26 mouse cellular contexts compared by ENCODE assay signal in the genomic region with DNA sequence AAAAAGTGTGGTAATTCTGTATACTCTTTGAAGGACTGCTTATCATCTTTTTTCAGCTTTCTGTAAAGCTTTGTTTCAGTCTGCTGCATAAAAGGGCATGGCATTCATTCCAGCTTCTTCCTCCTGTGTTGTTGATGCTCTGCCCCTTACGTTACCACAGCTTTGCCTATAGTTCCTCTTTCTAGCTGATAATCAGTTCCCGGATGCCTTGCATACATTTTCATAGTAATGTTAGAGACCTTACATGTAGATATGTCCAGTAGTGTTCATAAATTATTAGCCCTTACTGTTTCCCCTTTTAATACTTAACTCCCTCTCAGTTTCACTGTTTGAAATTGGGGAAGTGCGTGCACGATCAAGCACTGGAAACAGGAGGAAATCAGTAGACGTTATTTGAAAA.
DNase-seq lines count a peak whose midpoint lies in the region; ATAC-seq and TF ChIP-seq lines count a peak whose summit lies in the region.
"Had no signal": no experiment of that assay in that cellular context is flagged by ENCODE, and none has a peak within 500 bp of the region (broad histone marks: within the 10 kb centered on the region; RNA-seq: fewer than 3 reads in every experiment).

No protein-coding gene starts in this region.

- H3K4me2 ChIP-seq in intestine, postnatal 0 days (replicated peaks; ENCODE audit: low read depth) = no peak overlapping the region
- H3K4me2 ChIP-seq: forebrain, embryonic 15.5 days; heart, embryonic 13.5 days; hindbrain, embryonic 14.5 days; liver, embryonic 13.5 days; midbrain, embryonic 12.5 days; stomach, embryonic 15.5 days had no signal

- H3K27me3 ChIP-seq in megakaryocyte, embryonic 14.5 days (replicated peaks) = no peaks in the 10 kb centered on the region
- H3K27me3 ChIP-seq in splenic B cell, adult 2 months (ENCODE audit: control insufficient read depth, insufficient read depth, low read length, poor library complexity, severe bottlenecking) = no peaks in the 10 kb centered on the region
- H3K27me3 ChIP-seq in thymus, adult 2 months (ENCODE audit: control insufficient read depth, insufficient read depth, low read length) = no peaks in the 10 kb centered on the region
- no peaks in the 10 kb centered on the region for H3K27me3 ChIP-seq in intestine, postnatal 0 days (replicated peaks; ENCODE audit: control insufficient read depth, insufficient read depth, low read length)
- H3K27me3 ChIP-seq: forebrain, embryonic 15.5 days; heart, embryonic 13.5 days; liver, embryonic 13.5 days; midbrain, embryonic 12.5 days; Patski; stomach, embryonic 15.5 days had no signal

- H3K27ac ChIP-seq in thymus, adult 2 months (ENCODE audit: control insufficient read depth, insufficient read depth, low read length) = no peak overlapping the region
- H3K27ac ChIP-seq in intestine, postnatal 0 days (ENCODE audit: low read depth, low read length) = no peak overlapping the region
- H3K27ac ChIP-seq: forebrain, embryonic 15.5 days; heart, embryonic 13.5 days; hindbrain, embryonic 14.5 days; liver, embryonic 13.5 days; midbrain, embryonic 12.5 days; stomach, embryonic 15.5 days had no signal

- peaks cover 24% of the 10 kb centered on the region for H3K4me1 ChIP-seq in megakaryocyte, embryonic 14.5 days
- peaks cover 5% of the 10 kb centered on the region for H3K4me1 ChIP-seq in thymus, adult 2 months (replicated peaks; ENCODE audit: control insufficient read depth, insufficient read depth, low read length)
- H3K4me1 ChIP-seq in intestine, postnatal 0 days (replicated peaks; ENCODE audit: control insufficient read depth, insufficient read depth, low read length) = no peaks in the 10 kb centered on the region
- H3K4me1 ChIP-seq: heart, embryonic 13.5 days; liver, embryonic 13.5 days; midbrain, embryonic 12.5 days; stomach, embryonic 15.5 days had no signal

- TF ChIP-seq POLR2A in thymus, adult 2 months (IDR thresholded peaks at IDR 0.05; ENCODE audit: control insufficient read depth, extremely low read depth, insufficient read depth, low read length, poor library complexity) = no peak

- 81% methylated on average over 5 of the region's 5 CpGs for WGBS in thymus, adult 2 months
- 87% methylated on average over 5 of the region's 5 CpGs for WGBS in intestine, postnatal 0 days

- H3K4me3 ChIP-seq in megakaryocyte, embryonic 14.5 days (replicated peaks) = peak overlapping the region; percentile 53
- no peak overlapping the region for H3K4me3 ChIP-seq in thymus, adult 2 months (ENCODE audit: control insufficient read depth, insufficient read depth, low read length)
- no peak overlapping the region for H3K4me3 ChIP-seq in intestine, postnatal 0 days (ENCODE audit: low read depth, low read length)
- H3K4me3 ChIP-seq: forebrain, embryonic 15.5 days; heart, embryonic 13.5 days; liver, embryonic 13.5 days; midbrain, embryonic 12.5 days; stomach, embryonic 15.5 days had no signal

- ATAC-seq in intestine, postnatal 0 days = no peak
- ATAC-seq: forebrain, embryonic 15.5 days; inflammation-experienced regulatory T-cells, adult 6 months; Patski had no signal

- H3K9me3 ChIP-seq in megakaryocyte, embryonic 14.5 days = no peaks in the 10 kb centered on the region
- H3K9me3 ChIP-seq in intestine, postnatal 0 days (ENCODE audit: control insufficient read depth) = no peaks in the 10 kb centered on the region
- H3K9me3 ChIP-seq: forebrain, embryonic 15.5 days; heart, embryonic 13.5 days; liver, embryonic 13.5 days; midbrain, embryonic 12.5 days; stomach, embryonic 15.5 days had no signal

- H3K36me3 ChIP-seq in megakaryocyte, embryonic 14.5 days (replicated peaks; ENCODE audit: low read length) = peaks cover 30% of the 10 kb centered on the region
- H3K36me3 ChIP-seq in splenic B cell, adult 2 months (ENCODE audit: control insufficient read depth, insufficient read depth, low read length, poor library complexity, severe bottlenecking) = peaks cover 6% of the 10 kb centered on the region; the same call in 1 of the 2 replicates
- peaks cover 7% of the 10 kb centered on the region; the same call in 1 of the 2 replicates for H3K36me3 ChIP-seq in thymus, adult 2 months (ENCODE audit: control insufficient read depth, insufficient read depth, low read length)
- peaks cover 8% of the 10 kb centered on the region; the same call in 1 of the 2 replicates for H3K36me3 ChIP-seq in intestine, postnatal 0 days (ENCODE audit: control insufficient read depth, insufficient read depth)

- TF ChIP-seq CTCF in thymus, adult 2 months (IDR thresholded peaks at IDR 0.05; ENCODE audit: borderline replicate concordance, control insufficient read depth, extremely low read depth, insufficient read depth, low read length, poor library complexity) = no peak
- no peak for TF ChIP-seq CTCF in intestine, postnatal 0 days (IDR thresholded peaks at IDR 0.05; ENCODE audit: low read depth)

- H3K9ac ChIP-seq in intestine, postnatal 0 days (ENCODE audit: low read depth, low read length) = no peak overlapping the region
- H3K9ac ChIP-seq: forebrain, embryonic 15.5 days; heart, embryonic 13.5 days; hindbrain, embryonic 14.5 days; liver, embryonic 13.5 days; midbrain, embryonic 12.5 days; stomach, embryonic 15.5 days had no signal

- DNase-seq in spleen, postnatal 36 days (ENCODE audit: low spot score in 2 of 2) = peak; percentile 70 to 79
- DNase-seq in spleen, adult 12 weeks (ENCODE audit: low spot score) = no peak
- DNase-seq in c-Kit-positive CD71-negative TER-119-negative erythroid progenitor cells, embryonic 14.5 days (ENCODE audit: low read depth) = peak; percentile 16
- DNase-seq in splenic B cell, adult 2 months (ENCODE audit: low read depth, low spot score) = peak; percentile 78
- no peak for DNase-seq in thymus, adult 2 months
- DNase-seq in right cerebral cortex, adult 18-20 months = no peak
- DNase-seq: adrenal gland, adult 2 months; cerebellum, adult 11-12 months; cerebellum, postnatal 14 days; gastrocnemius, postnatal 14 days; heart, adult 18-20 months; layer of hippocampus, adult 9-11 months; liver, embryonic 13.5 days; lung, adult 2 months; lung, postnatal 36 days; right cerebral cortex, postnatal 14 days; thymus, adult 18-20 months had no signal

Comparison
In these comparisons a context has a peak if more than half of its experiments do, and no peak if none do; other contexts are left out.
1. DNase-seq: peak in spleen, postnatal 36 days (2 of 2), c-Kit-positive CD71-negative TER-119-negative erythroid progenitor cells, embryonic 14.5 days (single experiment) and splenic B cell, adult 2 months (single experiment); none in spleen, adult 12 weeks (single experiment), thymus, adult 2 months (single experiment) and right cerebral cortex, adult 18-20 months (single experiment).